ENCODE assay signal across 17 mouse cellular contexts in the genomic region with DNA sequence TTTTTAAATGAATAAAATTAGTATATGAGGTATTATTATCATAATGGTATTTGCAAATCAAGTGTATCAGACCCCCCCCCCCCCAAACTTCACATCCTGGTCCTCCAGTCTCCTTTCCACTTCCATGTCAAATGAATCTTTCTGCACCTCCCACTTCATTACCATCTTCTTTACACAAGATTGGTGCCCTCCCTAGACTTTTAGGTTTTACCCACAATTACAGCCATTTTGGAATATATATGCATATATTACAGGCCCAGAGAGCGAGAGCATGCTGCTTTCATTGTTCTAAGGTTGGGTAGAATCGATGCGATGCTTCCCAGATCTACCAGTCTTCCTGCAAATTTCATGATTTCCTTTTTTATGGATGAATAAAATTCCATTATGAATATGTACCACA.
DNase-seq lines count a peak whose midpoint lies in the region; ATAC-seq and TF ChIP-seq lines count a peak whose summit lies in the region.
"Had no signal": no experiment of that assay in that cellular context is flagged by ENCODE, and none has a peak within 500 bp of the region (broad histone marks: within the 10 kb centered on the region; RNA-seq: fewer than 3 reads in every experiment).

No protein-coding gene starts in this region.

- H3K79me2 ChIP-seq in heart, adult 2 months (replicated peaks; ENCODE audit: control insufficient read depth, insufficient read depth, low read length), result no peaks in the 10 kb centered on the region

- H3K4me1 ChIP-seq in forebrain, embryonic 12.5 days, result peaks cover 11% of the 10 kb centered on the region
- peaks cover 15% of the 10 kb centered on the region for H3K4me1 ChIP-seq in forebrain, embryonic 10.5 days
- H3K4me1 ChIP-seq in midbrain, embryonic 12.5 days, result peaks cover 8% of the 10 kb centered on the region
- H3K4me1 ChIP-seq in midbrain, postnatal 0 days (ENCODE audit: insufficient read depth, low read length), result no peaks in the 10 kb centered on the region
- no peaks in the 10 kb centered on the region for H3K4me1 ChIP-seq in forebrain, embryonic 16.5 days (replicated peaks; ENCODE audit: control insufficient read depth, insufficient read depth, low read length)
- no peaks in the 10 kb centered on the region for H3K4me1 ChIP-seq in heart, adult 2 months (ENCODE audit: control insufficient read depth, insufficient read depth, low read length)
- H3K4me1 ChIP-seq: embryonic facial prominence, embryonic 12.5 days; heart, embryonic 10.5 days had no signal

- H3K4me3 ChIP-seq in forebrain, embryonic 12.5 days (replicated peaks), result no peak overlapping the region
- no peak overlapping the region for H3K4me3 ChIP-seq in forebrain, embryonic 10.5 days
- H3K4me3 ChIP-seq in midbrain, embryonic 12.5 days, result no peak overlapping the region
- no peak overlapping the region for H3K4me3 ChIP-seq in midbrain, postnatal 0 days (ENCODE audit: low read depth, low read length)
- H3K4me3 ChIP-seq in forebrain, embryonic 16.5 days (replicated peaks; ENCODE audit: low read length), result no peak overlapping the region
- H3K4me3 ChIP-seq in heart, adult 2 months, result no peak overlapping the region
- H3K4me3 ChIP-seq: embryonic facial prominence, embryonic 12.5 days; heart, embryonic 10.5 days had no signal

- no peaks in the 10 kb centered on the region for H3K9me3 ChIP-seq in forebrain, embryonic 12.5 days
- no peaks in the 10 kb centered on the region for H3K9me3 ChIP-seq in forebrain, embryonic 10.5 days
- H3K9me3 ChIP-seq in midbrain, embryonic 12.5 days, result no peaks in the 10 kb centered on the region
- no peaks in the 10 kb centered on the region for H3K9me3 ChIP-seq in midbrain, postnatal 0 days (ENCODE audit: low read length)
- no peaks in the 10 kb centered on the region for H3K9me3 ChIP-seq in forebrain, embryonic 16.5 days (ENCODE audit: control insufficient read depth, low read length)
- H3K9me3 ChIP-seq: embryonic facial prominence, embryonic 12.5 days; heart, embryonic 10.5 days had no signal

- DNase-seq in forebrain, embryonic 10.5 days (ENCODE audit: extremely low spot score, low spot score), result no peak
- no peak for DNase-seq in midbrain, postnatal 0 days (ENCODE audit: low spot score)
- peak; percentile 8 for DNase-seq in brain, embryonic 14.5 days (ENCODE audit: low read depth)
- DNase-seq in heart, adult 2 months, result no peak
- DNase-seq: adrenal gland, postnatal 10 days; cerebellum, adult 11-12 months; cerebellum, adult 9-10 months; cerebellum, postnatal 25 days; gastrocnemius, postnatal 36 days; heart, adult 11 months; heart, postnatal 10 days had no signal

- intact Hi-C loops in heart, adult 2 months (cut with DNase I), result no loop called here

- WGBS in forebrain, embryonic 12.5 days, result 68% methylated on average over 3 of the region's 3 CpGs
- WGBS in forebrain, embryonic 10.5 days, result 87% methylated on average over 3 of the region's 3 CpGs
- 55% methylated on average over 3 of the region's 3 CpGs for WGBS in midbrain, embryonic 12.5 days
- WGBS in midbrain, postnatal 0 days, result 61% methylated on average over 3 of the region's 3 CpGs
- WGBS in forebrain, embryonic 16.5 days, result 60% methylated on average over 3 of the region's 3 CpGs
- 88% methylated on average over 3 of the region's 3 CpGs for WGBS in heart, adult 2 months

- no peak for TF ChIP-seq POLR2A in brain, embryonic 14.5 days (IDR thresholded peaks at IDR 0.05; ENCODE audit: borderline replicate concordance, extremely low read depth, insufficient read depth, insufficient read length, poor library complexity, severe bottlenecking)
- TF ChIP-seq POLR2A in heart, adult 2 months (IDR thresholded peaks at IDR 0.05; ENCODE audit: insufficient read depth, low read depth, low read length), result no peak

- no peaks in the 10 kb centered on the region for H3K36me3 ChIP-seq in forebrain, embryonic 12.5 days (replicated peaks)
- no peaks in the 10 kb centered on the region for H3K36me3 ChIP-seq in forebrain, embryonic 10.5 days (replicated peaks)
- H3K36me3 ChIP-seq in midbrain, embryonic 12.5 days, result no peaks in the 10 kb centered on the region
- H3K36me3 ChIP-seq in midbrain, postnatal 0 days (ENCODE audit: insufficient read depth, low read length), result no peaks in the 10 kb centered on the region
- no peaks in the 10 kb centered on the region for H3K36me3 ChIP-seq in forebrain, embryonic 16.5 days (ENCODE audit: control insufficient read depth, insufficient read depth)
- no peaks in the 10 kb centered on the region for H3K36me3 ChIP-seq in heart, adult 2 months (ENCODE audit: control insufficient read depth, insufficient read depth, low read length)
- H3K36me3 ChIP-seq: embryonic facial prominence, embryonic 12.5 days; heart, embryonic 10.5 days had no signal

- no peak overlapping the region for H3K27ac ChIP-seq in forebrain, embryonic 12.5 days
- H3K27ac ChIP-seq in forebrain, embryonic 10.5 days, result no peak overlapping the region
- no peak overlapping the region for H3K27ac ChIP-seq in midbrain, embryonic 12.5 days (replicated peaks)
- H3K27ac ChIP-seq in midbrain, postnatal 0 days (ENCODE audit: low read depth, low read length), result no peak overlapping the region
- no peak overlapping the region for H3K27ac ChIP-seq in forebrain, embryonic 16.5 days (ENCODE audit: low read length)
- no peak overlapping the region for H3K27ac ChIP-seq in heart, adult 2 months
- H3K27ac ChIP-seq: embryonic facial prominence, embryonic 12.5 days; heart, embryonic 10.5 days had no signal

- no peak overlapping the region for H3K4me2 ChIP-seq in forebrain, embryonic 12.5 days
- no peak overlapping the region for H3K4me2 ChIP-seq in midbrain, embryonic 12.5 days (replicated peaks)
- H3K4me2 ChIP-seq in midbrain, postnatal 0 days (ENCODE audit: low read depth, low read length, poor library complexity, severe bottlenecking), result no peak overlapping the region
- H3K4me2 ChIP-seq in forebrain, embryonic 16.5 days (ENCODE audit: low read length), result no peak overlapping the region
- H3K4me2 ChIP-seq: embryonic facial prominence, embryonic 12.5 days had no signal

- peak; percentile 57 for ATAC-seq in forebrain, embryonic 12.5 days (ENCODE audit: low FRiP score)
- ATAC-seq in midbrain, embryonic 12.5 days (ENCODE audit: low FRiP score, low read depth), result peak; percentile 31; the same call in 1 of the 2 replicates
- ATAC-seq in midbrain, postnatal 0 days (ENCODE audit: low FRiP score), result no peak
- 0 out of 2 replicates have a peak, but pooled peaks have one; percentile 23 for ATAC-seq in forebrain, embryonic 16.5 days
- ATAC-seq: hindbrain, embryonic 16.5 days had no signal

- no peak overlapping the region for H3K9ac ChIP-seq in forebrain, embryonic 12.5 days
- no peak overlapping the region for H3K9ac ChIP-seq in midbrain, embryonic 12.5 days (replicated peaks)
- no peak overlapping the region for H3K9ac ChIP-seq in midbrain, postnatal 0 days (replicated peaks; ENCODE audit: low read length, poor library complexity, severe bottlenecking)
- H3K9ac ChIP-seq in forebrain, embryonic 16.5 days (replicated peaks; ENCODE audit: low read depth, low read length), result no peak overlapping the region
- no peak overlapping the region for H3K9ac ChIP-seq in heart, adult 2 months (ENCODE audit: low read depth, low read length)
- H3K9ac ChIP-seq: embryonic facial prominence, embryonic 12.5 days had no signal

- no peak for TF ChIP-seq EP300 in heart, adult 2 months (IDR thresholded peaks at IDR 0.05; ENCODE audit: insufficient read depth, low read depth, low read length)

- TF ChIP-seq CTCF in midbrain, postnatal 0 days (IDR thresholded peaks at IDR 0.05), result no peak
- TF ChIP-seq CTCF in brain, embryonic 14.5 days (IDR thresholded peaks at IDR 0.05; ENCODE audit: borderline replicate concordance, extremely low read depth, insufficient read depth, insufficient read length), result no peak
- no peak for TF ChIP-seq CTCF in heart, adult 2 months (IDR thresholded peaks at IDR 0.05)

- H3K27me3 ChIP-seq in forebrain, embryonic 12.5 days, result no peaks in the 10 kb centered on the region
- H3K27me3 ChIP-seq in forebrain, embryonic 10.5 days (ENCODE audit: poor library complexity, severe bottlenecking), result no peaks in the 10 kb centered on the region
- H3K27me3 ChIP-seq in midbrain, embryonic 12.5 days, result no peaks in the 10 kb centered on the region
- no peaks in the 10 kb centered on the region for H3K27me3 ChIP-seq in midbrain, postnatal 0 days (ENCODE audit: insufficient read depth, low read length)
- H3K27me3 ChIP-seq in forebrain, embryonic 16.5 days (replicated peaks; ENCODE audit: control insufficient read depth, insufficient read depth, low read length), result no peaks in the 10 kb centered on the region
- no peaks in the 10 kb centered on the region for H3K27me3 ChIP-seq in heart, adult 2 months (ENCODE audit: control insufficient read depth, insufficient read depth, low read length)
- H3K27me3 ChIP-seq: embryonic facial prominence, embryonic 12.5 days had no signal
